Mouse (Mus musculus) thymus, adult 2 months (tissue): ENCODE results near the gene Wfdc21.

Experiments used
- CTCF ChIP-seq: fragments of 200-500 bp; IDR thresholded peaks from 2 replicates; pipeline ENCODE4 v1.5.1; 2012; ENCODE audit warnings: mild to moderate bottlenecking, control low read depth, low read length, moderate library complexity, borderline replicate concordance; ENCODE audit not compliant: control insufficient read depth, poor library complexity, insufficient read depth; ENCODE audit errors: extremely low read depth
- POLR2A ChIP-seq: fragments of 200-500 bp; IDR thresholded peaks from 2 replicates; pipeline ENCODE4 v1.6.1; 2012; ENCODE audit warnings: mild to moderate bottlenecking, low read length, control low read depth, moderate library complexity; ENCODE audit not compliant: control insufficient read depth, poor library complexity, insufficient read depth; ENCODE audit errors: extremely low read depth

- TF ChIP-seq CTCF (no peak), POLR2A (no peak)
Observed at GRCm38 (mm10) chr11:83787401-83788021, 40.8 kb downstream of the Wfdc21 start.
